Mouse (Mus musculus) C2C12 (cell line): Measurements from ENCODE around the gene 1700025C18Rik. TPM values are rescaled to one million over a fixed set of nuclear protein-coding genes. Genes with fewer than 3 reads are reported as not detected.

Experiments
- H3K27me3 ChIP-seq: one replicate; pipeline ENCODE4 v1.6.1; 2011; ENCODE audit not compliant: control insufficient read depth, insufficient read depth, insufficient read length
- H3K36me3 ChIP-seq: one replicate; pipeline ENCODE4 v1.6.1; 2011; ENCODE audit not compliant: control insufficient read depth, insufficient read depth
- H3K4me3 ChIP-seq: one replicate; pipeline ENCODE4 v1.5.1; 2011; ENCODE audit warnings: mild to moderate bottlenecking, control low read depth; ENCODE audit not compliant: poor library complexity, insufficient read depth, severe bottlenecking
- H3K79me2 ChIP-seq: one replicate; pipeline ENCODE4 v1.6.1; 2011; ENCODE audit not compliant: control insufficient read depth, insufficient read depth
- H3K79me3 ChIP-seq: one replicate; pipeline ENCODE4 v1.6.1; 2011; ENCODE audit warnings: low read depth, control low read depth
- H3ac ChIP-seq: one replicate; pipeline ENCODE3; 2011; ENCODE audit warnings: low read depth; ENCODE audit not compliant: control insufficient read depth, insufficient read length
- CEBPB ChIP-seq: IDR thresholded peaks from one replicate; pipeline ENCODE4 v1.6.1; 2011; ENCODE audit warnings: low read depth, mild to moderate bottlenecking, control low read depth, moderate library complexity
- CTCF ChIP-seq: IDR thresholded peaks from one replicate; pipeline ENCODE4 v1.5.1; 2011; ENCODE audit not compliant: control insufficient read depth, insufficient read depth, insufficient read length
- FOSL1 ChIP-seq: IDR thresholded peaks from one replicate; pipeline ENCODE4 v1.8.0; 2011; ENCODE audit warnings: mild to moderate bottlenecking, low read length; ENCODE audit not compliant: poor library complexity, insufficient read depth, severe bottlenecking
- MAX ChIP-seq: IDR thresholded peaks from one replicate; pipeline ENCODE4 v1.6.1; 2011; ENCODE audit warnings: mild to moderate bottlenecking, control low read depth
- MYOD1 ChIP-seq: IDR thresholded peaks from one replicate; pipeline ENCODE4 v1.6.1; 2011; ENCODE audit warnings: low read depth; ENCODE audit not compliant: control insufficient read depth, insufficient read length
- MYOG ChIP-seq: IDR thresholded peaks from one replicate; pipeline ENCODE4 v1.6.1; 2011; ENCODE audit not compliant: control insufficient read depth, insufficient read length; ENCODE audit errors: extremely low read depth
- USF1 ChIP-seq: IDR thresholded peaks from one replicate; pipeline ENCODE4 v1.6.1; 2011; ENCODE audit warnings: low read depth, mild to moderate bottlenecking, control low read depth, moderate library complexity
- polyA plus RNA-seq: library from polyadenylated mRNA; unstranded; fragments of >200 nt; fragmentation: generic; extraction: Trizol; gene quantifications from one replicate; pipeline ENCODE4 v1.2.1, GENCODE M21; 2012; ENCODE audit warnings: missing spikeins

Gene 1700025C18Rik
- polyA plus RNA-seq, 1 experiment: not detected

DNA sequence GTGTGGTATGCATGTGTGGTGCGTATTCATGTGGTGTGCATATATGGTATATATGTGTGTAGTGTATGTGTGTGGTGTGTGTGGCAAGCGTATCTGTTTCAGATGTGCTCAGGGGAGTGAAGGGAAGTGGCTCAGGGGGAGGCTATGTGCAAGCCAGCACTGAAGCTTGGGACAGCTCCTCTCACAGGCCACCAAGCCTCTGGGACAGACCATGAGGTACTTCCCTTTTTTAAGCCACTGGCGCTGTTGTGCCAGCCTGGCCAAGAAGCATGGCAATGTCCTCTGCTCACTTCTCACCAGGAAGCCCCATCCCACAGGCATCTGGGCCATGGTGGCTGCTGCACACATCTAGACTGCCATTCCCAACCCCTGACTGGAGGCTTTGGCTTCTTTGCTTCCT lies 12.4 kb upstream of the 1700025C18Rik start:
- no peaks in the 10 kb centered on the region for H3K79me3 ChIP-seq
- no peak overlapping the region for H3ac ChIP-seq
- peaks cover 91% of the 10 kb centered on the region for H3K27me3 ChIP-seq
- no peak for TF ChIP-seq USF1
- TF ChIP-seq MYOD1: no peak
- TF ChIP-seq FOSL1: no peak
- TF ChIP-seq CEBPB: no peak
- TF ChIP-seq MAX: no peak
- no peak for TF ChIP-seq MYOG
- TF ChIP-seq CTCF: no peak
- H3K79me2 ChIP-seq: no peaks in the 10 kb centered on the region
- H3K4me3 ChIP-seq: no peak overlapping the region
- H3K36me3 ChIP-seq: no peaks in the 10 kb centered on the region

DNA sequence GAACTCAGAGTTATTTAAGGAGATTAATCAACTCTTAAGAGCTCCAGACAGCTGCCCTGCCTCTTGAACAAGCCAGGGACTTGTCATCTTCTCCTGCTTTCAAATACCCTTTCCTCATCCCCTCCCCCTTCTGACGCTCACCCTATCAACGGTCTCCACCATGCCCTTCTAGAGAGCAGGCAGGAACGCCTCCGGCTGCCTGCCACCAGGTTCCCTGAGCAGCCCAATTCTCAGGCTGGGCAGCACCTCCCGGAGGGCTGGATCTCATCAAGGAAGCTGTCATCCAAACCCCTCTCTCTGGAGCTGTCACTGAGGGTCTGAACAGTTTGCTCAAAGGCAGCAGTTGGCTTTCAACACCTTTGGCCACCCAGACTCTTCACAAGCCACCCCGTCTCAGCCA lies 10.2 kb upstream of the 1700025C18Rik start:
- no peak overlapping the region for H3ac ChIP-seq
- H3K27me3 ChIP-seq: peaks cover 92% of the 10 kb centered on the region
- TF ChIP-seq MYOD1: no peak
- no peak for TF ChIP-seq USF1
- no peak for TF ChIP-seq MAX
- no peak for TF ChIP-seq CTCF
- no peak for TF ChIP-seq FOSL1
- TF ChIP-seq MYOG: no peak
- no peak for TF ChIP-seq CEBPB
- no peaks in the 10 kb centered on the region for H3K36me3 ChIP-seq
- no peak overlapping the region for H3K4me3 ChIP-seq
- no peaks in the 10 kb centered on the region for H3K79me2 ChIP-seq
- H3K79me3 ChIP-seq: no peaks in the 10 kb centered on the region

DNA sequence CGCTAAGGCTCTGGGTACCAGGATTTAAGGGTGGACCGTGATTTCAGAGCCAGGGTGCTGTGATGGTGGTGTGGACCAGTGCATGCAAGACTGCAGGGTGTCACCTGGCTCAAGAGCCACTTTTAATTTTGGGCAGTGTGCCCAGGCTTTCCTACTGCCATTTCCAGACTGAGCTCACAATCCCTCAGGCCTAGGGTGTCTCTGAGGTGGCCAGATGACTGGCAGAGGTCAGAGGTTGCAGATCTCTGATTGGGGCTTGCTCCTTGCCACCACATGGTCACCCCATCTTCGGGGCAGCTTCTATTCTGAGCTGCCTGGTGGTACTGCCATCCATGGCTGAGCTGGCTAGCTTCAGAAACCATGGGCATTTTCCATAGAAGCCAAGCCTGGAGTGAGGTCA lies 8.3 kb upstream of the 1700025C18Rik start:
- Histone ChIP-seq H3K36me3 (no peaks in the 10 kb centered on the region), H3K4me3 (no peak overlapping the region), H3K79me3 (no peaks in the 10 kb centered on the region), H3K79me2 (no peaks in the 10 kb centered on the region), H3K27me3 (peaks cover 97% of the 10 kb centered on the region), H3ac (no peak overlapping the region)
- TF ChIP-seq CTCF (no peak), CEBPB (no peak), MYOG (no peak), FOSL1 (no peak), MYOD1 (no peak), MAX (no peak), USF1 (no peak)

DNA sequence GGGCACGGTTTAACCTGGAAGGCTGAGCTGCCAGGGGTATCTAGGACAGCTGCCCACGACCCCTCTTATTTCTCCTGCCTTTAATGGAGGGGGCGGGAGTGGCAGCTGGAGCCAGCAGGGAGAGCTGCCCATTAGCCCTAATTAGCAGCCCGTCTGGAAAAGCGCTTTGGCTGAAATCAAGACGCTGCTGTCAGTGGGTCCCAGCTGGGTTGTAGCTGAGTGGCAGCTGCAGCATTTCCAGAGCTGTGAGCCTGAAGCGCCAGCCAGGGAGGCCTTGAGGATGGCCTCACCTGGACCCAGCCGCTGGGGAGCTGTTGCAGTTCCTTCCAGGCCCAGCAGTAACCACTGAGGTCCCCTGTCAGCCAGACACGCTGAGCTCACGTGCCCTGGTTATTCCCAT lies 5.8 kb upstream of the 1700025C18Rik start:
- Histone ChIP-seq H3K36me3 (no peaks in the 10 kb centered on the region), H3K4me3 (no peak overlapping the region), H3K79me2 (no peaks in the 10 kb centered on the region), H3ac (no peak overlapping the region), H3K79me3 (no peaks in the 10 kb centered on the region), H3K27me3 (peaks cover 97% of the 10 kb centered on the region)
- TF ChIP-seq MYOD1 (no peak), FOSL1 (no peak), CEBPB (no peak), CTCF (no peak), USF1 (no peak), MAX (no peak), MYOG (no peak)

DNA sequence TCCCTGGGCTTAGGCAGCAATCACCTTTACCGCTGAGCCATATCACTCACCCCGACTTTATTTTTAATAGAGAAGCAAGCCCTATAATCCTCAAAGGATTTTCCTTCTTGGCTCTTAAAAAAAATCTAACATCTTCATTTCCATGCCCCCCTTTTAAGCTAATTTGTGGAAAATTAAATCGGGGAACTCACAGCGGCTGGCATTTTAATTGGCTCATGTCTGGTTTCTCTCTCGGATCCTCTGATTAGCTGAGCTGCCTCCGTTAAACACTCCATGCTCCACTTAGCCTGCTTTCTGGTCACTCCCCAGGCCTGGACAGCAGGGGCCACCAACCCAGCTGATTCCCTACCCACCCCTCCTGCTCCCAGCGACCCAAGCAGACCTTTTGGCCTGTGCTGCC lies 1.8 kb upstream of the 1700025C18Rik start:
- Histone ChIP-seq H3K4me3 (no peak overlapping the region), H3K36me3 (no peaks in the 10 kb centered on the region), H3K79me3 (no peaks in the 10 kb centered on the region), H3K79me2 (no peaks in the 10 kb centered on the region), H3ac (no peak overlapping the region), H3K27me3 (peaks cover 80% of the 10 kb centered on the region)
- TF ChIP-seq FOSL1 (no peak), CEBPB (no peak), CTCF (no peak), MYOG (no peak), MAX (no peak), USF1 (no peak), MYOD1 (no peak)

DNA sequence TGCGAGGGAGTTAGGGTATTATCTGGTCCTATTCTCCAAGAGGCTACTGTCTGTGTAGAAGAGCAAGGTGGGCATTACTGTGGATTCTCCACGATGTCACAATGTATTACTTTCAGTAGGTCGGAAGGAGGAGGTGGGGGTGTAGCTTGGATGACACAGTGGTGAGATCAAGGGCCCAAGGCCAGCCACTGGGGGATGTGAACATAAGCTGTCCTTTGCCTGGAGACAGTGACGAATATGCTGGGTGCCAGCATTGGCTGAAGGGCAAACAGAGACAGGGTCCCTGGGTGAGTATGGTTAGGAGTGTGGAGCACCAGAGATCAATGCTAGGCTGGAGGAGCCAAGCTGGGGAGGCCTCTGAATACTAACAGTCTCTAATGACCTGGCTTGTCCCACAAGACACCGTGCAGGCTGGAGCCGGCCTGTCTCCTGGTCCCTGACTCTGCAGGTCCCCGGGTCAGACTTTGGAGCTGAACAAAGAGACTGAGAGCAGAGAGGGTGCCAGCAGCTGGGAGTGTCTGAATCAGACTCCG lies 949 bp upstream of the 1700025C18Rik start:
- no peaks in the 10 kb centered on the region for H3K36me3 ChIP-seq
- H3K27me3 ChIP-seq: peaks cover 79% of the 10 kb centered on the region
- TF ChIP-seq MAX (no peak), MYOG (no peak), USF1 (no peak), CTCF (no peak)
- H3K79me2 ChIP-seq: no peaks in the 10 kb centered on the region
- no peaks in the 10 kb centered on the region for H3K79me3 ChIP-seq
- no peak overlapping the region for H3ac ChIP-seq
- no peak overlapping the region for H3K4me3 ChIP-seq
